Comparison of ENCODE assay signal across 9 mouse cellular contexts in genomic region chr3:57470326-57470725, GRCm38 (mm10). TPM values are rescaled to one million over a fixed set of nuclear protein-coding genes. Genes with fewer than 3 reads are reported as not detected.
DNase-seq lines count a peak whose midpoint lies in the region; ATAC-seq and TF ChIP-seq lines count a peak whose summit lies in the region.
"Had no signal": no experiment of that assay in that cellular context is flagged by ENCODE, and none has a peak within 500 bp of the region (broad histone marks: within the 10 kb centered on the region; RNA-seq: fewer than 3 reads in every experiment).

No protein-coding gene starts in this region.

- DNase-seq in right cerebral cortex, adult 18-20 months: peak; percentile 25
- no peak for DNase-seq in right cerebral cortex, postnatal 25 days
- DNase-seq in embryonic facial prominence, embryonic 14.5 days (ENCODE audit: low spot score): peak; percentile 79
- DNase-seq in kidney, adult 9 months: peak; percentile 83
- peak; percentile 87 for DNase-seq in lung, postnatal 0 days (ENCODE audit: low spot score)
- DNase-seq in right cerebral cortex, postnatal 10 days (ENCODE audit: low spot score in 2 of 2): peak; percentile 38 to 44
- DNase-seq in thymus, adult 18-20 months: no peak

- no peak overlapping the region for H3K4me3 ChIP-seq in embryonic facial prominence, embryonic 14.5 days (ENCODE audit: low read depth, low read length)
- H3K4me3 ChIP-seq in heart, embryonic 11.5 days (ENCODE audit: low read depth, low read length): no peak overlapping the region
- H3K4me3 ChIP-seq in lung, postnatal 0 days (ENCODE audit: low read depth, low read length): no peak overlapping the region

- peak overlapping the region; percentile 51; the same call in 1 of the 2 replicates for H3K9ac ChIP-seq in embryonic facial prominence, embryonic 14.5 days (ENCODE audit: low read depth, low read length)
- H3K9ac ChIP-seq in heart, embryonic 11.5 days (ENCODE audit: low read depth, low read length): 0 out of 2 replicates have a peak overlapping the region, but pooled peaks have one; percentile 2
- no peak overlapping the region for H3K9ac ChIP-seq in lung, postnatal 0 days (replicated peaks; ENCODE audit: low read depth)

- no peaks in the 10 kb centered on the region for H3K9me3 ChIP-seq in embryonic facial prominence, embryonic 14.5 days (ENCODE audit: control insufficient read depth, low read length)
- H3K9me3 ChIP-seq in heart, embryonic 11.5 days (replicated peaks; ENCODE audit: control insufficient read depth, low read length): no peaks in the 10 kb centered on the region
- H3K9me3 ChIP-seq in lung, postnatal 0 days (ENCODE audit: low read length): no peaks in the 10 kb centered on the region

- peak overlapping the region; percentile 86 for H3K27ac ChIP-seq in embryonic facial prominence, embryonic 14.5 days (replicated peaks; ENCODE audit: low read depth, low read length)
- peak overlapping the region; percentile 22; the same call in 1 of the 2 replicates for H3K27ac ChIP-seq in heart, embryonic 11.5 days (ENCODE audit: low read depth, low read length)
- peak overlapping the region; percentile 85 for H3K27ac ChIP-seq in lung, postnatal 0 days (ENCODE audit: low read length)
- H3K27ac ChIP-seq: macrophage had no signal

- ATAC-seq in embryonic facial prominence, embryonic 14.5 days (ENCODE audit: low read depth): peak; percentile 66
- 0 out of 2 replicates have a peak, but pooled peaks have one; percentile 52 for ATAC-seq in heart, embryonic 11.5 days (replicated peaks; ENCODE audit: insufficient number of reproducible peaks, low FRiP score, low TSS enrichment)
- peak; percentile 63 for ATAC-seq in lung, postnatal 0 days

- H3K27me3 ChIP-seq in embryonic facial prominence, embryonic 14.5 days (replicated peaks; ENCODE audit: control insufficient read depth, insufficient read depth, low read length): no peaks in the 10 kb centered on the region
- no peaks in the 10 kb centered on the region for H3K27me3 ChIP-seq in heart, embryonic 11.5 days (ENCODE audit: control insufficient read depth, insufficient read depth, low read length)
- no peaks in the 10 kb centered on the region for H3K27me3 ChIP-seq in lung, postnatal 0 days (replicated peaks; ENCODE audit: insufficient read depth, low read length)

- peak; percentile 62; the same call in 1 of the 2 replicates for TF ChIP-seq EP300 in lung, postnatal 0 days (IDR thresholded peaks at IDR 0.05)

- no peaks in the 10 kb centered on the region for H3K36me3 ChIP-seq in embryonic facial prominence, embryonic 14.5 days (ENCODE audit: control insufficient read depth, insufficient read depth, low read length)
- H3K36me3 ChIP-seq in heart, embryonic 11.5 days (ENCODE audit: control insufficient read depth, insufficient read depth, low read length): no peaks in the 10 kb centered on the region
- no peaks in the 10 kb centered on the region for H3K36me3 ChIP-seq in lung, postnatal 0 days (ENCODE audit: insufficient read depth, low read length)

- peak overlapping the region; percentile 52 for H3K4me2 ChIP-seq in embryonic facial prominence, embryonic 14.5 days (ENCODE audit: low read depth, low read length)
- H3K4me2 ChIP-seq in heart, embryonic 11.5 days: no peak overlapping the region; the same call in 1 of the 2 replicates
- H3K4me2 ChIP-seq in lung, postnatal 0 days (replicated peaks; ENCODE audit: low read depth, low read length): peak overlapping the region; percentile 47; the same call in 1 of the 2 replicates

- TF ChIP-seq CTCF in lung, postnatal 0 days (IDR thresholded peaks at IDR 0.05): peak; percentile 84

- H3K4me1 ChIP-seq in embryonic facial prominence, embryonic 14.5 days (ENCODE audit: control insufficient read depth, insufficient read depth, low read length): peaks cover 22% of the 10 kb centered on the region
- H3K4me1 ChIP-seq in heart, embryonic 11.5 days (ENCODE audit: control insufficient read depth, insufficient read depth, low read length): peaks cover 23% of the 10 kb centered on the region
- H3K4me1 ChIP-seq in lung, postnatal 0 days (ENCODE audit: insufficient read depth, low read depth, low read length): peaks cover 22% of the 10 kb centered on the region; the same call in 1 of the 2 replicates

- 12% methylated on average over 5 of the region's 5 CpGs for WGBS in embryonic facial prominence, embryonic 14.5 days
- WGBS in heart, embryonic 11.5 days (ENCODE audit: insufficient replicate concordance): 35% methylated on average over 5 of the region's 5 CpGs
- WGBS in lung, postnatal 0 days: 3% methylated on average over 5 of the region's 5 CpGs

RNA-seq across cellular contexts. Expression of gene Tm4sf4, which starts 45.2 kb away (rescaled TPM):
- 0.31 TPM in 1 of 2 replicates, not detected in the other for polyA plus RNA-seq in embryonic facial prominence, embryonic 14.5 days (2014; fragmentation: Nextera tagmentation; extraction: Ambion mirVana)
- polyA plus RNA-seq in heart, embryonic 11.5 days (2014; fragmentation: Nextera tagmentation; extraction: Ambion mirVana): 0.20 and 1.2 TPM in 2 replicates
- 0.08 and 0.13 TPM in 2 replicates for polyA plus RNA-seq in lung, postnatal 0 days (2015; fragmentation: Nextera tagmentation; extraction: Ambion mirVana)
- polyA plus RNA-seq: macrophage had no signal

Comparison
In these comparisons a context has a peak if more than half of its experiments do, and no peak if none do; other contexts are left out.
1. DNase-seq: peak in right cerebral cortex, adult 18-20 months (single experiment), embryonic facial prominence, embryonic 14.5 days (single experiment), kidney, adult 9 months (single experiment), lung, postnatal 0 days (single experiment) and right cerebral cortex, postnatal 10 days (2 of 2); none in right cerebral cortex, postnatal 25 days (single experiment) and thymus, adult 18-20 months (0 of 2).
2. H3K27ac ChIP-seq: peak in every context shown above with its lines; median percentile 86 in embryonic facial prominence, embryonic 14.5 days; 85 in lung, postnatal 0 days; 22 in heart, embryonic 11.5 days.
3. Peak in every context shown above with its lines, with median percentiles within 50 percentile points of each other: ATAC-seq.